32 mouse cellular contexts compared by ENCODE assay signal in the genomic region with DNA sequence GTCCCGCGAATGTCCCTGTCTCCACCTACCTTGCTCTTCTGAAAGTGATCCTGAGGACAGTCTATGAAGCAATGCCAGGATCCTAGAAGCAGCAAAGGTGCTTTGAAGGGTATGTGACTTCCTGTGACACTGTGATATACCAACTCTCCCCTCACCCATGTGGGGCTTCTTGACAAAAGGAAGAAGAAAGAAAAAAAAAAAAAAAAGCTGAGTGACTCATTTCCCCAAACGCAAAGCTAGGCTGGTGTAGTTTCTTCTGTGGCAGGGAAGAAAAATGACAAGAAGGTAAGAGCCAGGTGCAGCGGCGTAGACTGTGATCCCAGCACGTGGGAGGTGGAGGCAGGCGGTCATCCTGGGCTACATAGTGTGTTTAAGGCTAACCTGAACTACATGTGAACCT. TPM values are rescaled to one million over a fixed set of nuclear protein-coding genes. Genes with fewer than 3 reads are reported as not detected.
DNase-seq lines count a peak whose midpoint lies in the region; ATAC-seq and TF ChIP-seq lines count a peak whose summit lies in the region.
"Had no signal": no experiment of that assay in that cellular context is flagged by ENCODE, and none has a peak within 500 bp of the region (broad histone marks: within the 10 kb centered on the region; RNA-seq: fewer than 3 reads in every experiment).

No protein-coding gene starts in this region.

- no peak for TF ChIP-seq POLR2A in MEL (IDR thresholded peaks at IDR 0.05; ENCODE audit: control insufficient read depth in 1 of 2, insufficient read depth in 1 of 2, low read depth in 1 of 2, low read length in 2 of 2, poor library complexity in 1 of 2)

- H3K36me3 ChIP-seq in MEL (ENCODE audit: control insufficient read depth in 1 of 2, insufficient read depth in 2 of 2, low read length in 2 of 2), result peaks cover 0 to 6% of the 10 kb centered on the region in 2 experiments; a peak in 2 of 4 replicates
- no peaks in the 10 kb centered on the region for H3K36me3 ChIP-seq in forebrain, embryonic 13.5 days (ENCODE audit: poor library complexity, severe bottlenecking)
- H3K36me3 ChIP-seq: embryonic facial prominence, embryonic 10.5 days; heart, embryonic 12.5 days; hindbrain, embryonic 13.5 days; intestine, embryonic 15.5 days; midbrain, embryonic 12.5 days; neural tube, embryonic 13.5 days had no signal

- H3K9ac ChIP-seq in MEL (ENCODE audit: control insufficient read depth, low read depth, low read length, poor library complexity, severe bottlenecking), result no peak overlapping the region
- H3K9ac ChIP-seq in forebrain, embryonic 13.5 days, result no peak overlapping the region
- H3K9ac ChIP-seq: heart, embryonic 12.5 days; hindbrain, embryonic 13.5 days; intestine, embryonic 15.5 days; liver, postnatal 0 days; midbrain, embryonic 12.5 days; neural tube, embryonic 13.5 days had no signal

- 90% methylated on average over 7 of the region's 7 CpGs for WGBS in forebrain, embryonic 13.5 days

- TF ChIP-seq CTCF in MEL (IDR thresholded peaks at IDR 0.05 in 2 of 3, conservative IDR thresholded peaks at IDR 0.05 in 1 of 3; ENCODE audit: control insufficient read depth in 1 of 3, insufficient read depth in 1 of 3, low read depth in 2 of 3, low read length in 3 of 3, poor library complexity in 1 of 3, severe bottlenecking in 1 of 3), result no peak

- TF ChIP-seq RAD21 in MEL (IDR thresholded peaks at IDR 0.05; ENCODE audit: low read depth, low read length), result no peak

- no peak for DNase-seq in MEL (ENCODE audit: low read depth, low spot score)
- DNase-seq in thymus, adult 18-20 months, result peak; percentile 36 to 67
- DNase-seq in thymus, postnatal 36 days, result peak; percentile 55 to 68
- DNase-seq in layer of hippocampus, adult 8-10 months (ENCODE audit: low spot score in 2 of 2), result no peak
- no peak for DNase-seq in right cerebral cortex, postnatal 36 days (ENCODE audit: low spot score in 2 of 2)
- DNase-seq: adrenal gland, postnatal 36 days; cerebellum, adult 11 months; cerebellum, postnatal 10 days; gastrocnemius, postnatal 25 days; heart, adult 18-20 months; heart, postnatal 14 days; kidney, adult 8-10 months; kidney, postnatal 10 days; liver, postnatal 0 days; retina, postnatal 1 day; right cerebral cortex, postnatal 4 days had no signal

- H3K79me2 ChIP-seq in MEL (ENCODE audit: control insufficient read depth, insufficient read depth, low read length, poor library complexity), result no peaks in the 10 kb centered on the region

- ATAC-seq in CD4-positive, CD25-positive, alpha-beta regulatory T cell, adult 4 months, result peak; percentile 82
- no peak for ATAC-seq in forebrain, embryonic 13.5 days
- ATAC-seq: forebrain, embryonic 16.5 days; intestine, embryonic 15.5 days; liver, postnatal 0 days; lung, postnatal 0 days had no signal

- H3K27ac ChIP-seq in MEL (ENCODE audit: control insufficient read depth, low read depth, low read length), result no peak overlapping the region
- H3K27ac ChIP-seq in forebrain, embryonic 13.5 days, result no peak overlapping the region
- H3K27ac ChIP-seq: embryonic facial prominence, embryonic 10.5 days; hindbrain, embryonic 13.5 days; intestine, embryonic 15.5 days; midbrain, embryonic 12.5 days; neural tube, embryonic 13.5 days had no signal

- H3K9me3 ChIP-seq in MEL (replicated peaks; ENCODE audit: insufficient read depth, low read length), result no peaks in the 10 kb centered on the region
- no peaks in the 10 kb centered on the region for H3K9me3 ChIP-seq in forebrain, embryonic 13.5 days (replicated peaks)
- H3K9me3 ChIP-seq: embryonic facial prominence, embryonic 10.5 days; heart, embryonic 12.5 days; hindbrain, embryonic 13.5 days; intestine, embryonic 15.5 days; midbrain, embryonic 12.5 days; neural tube, embryonic 13.5 days had no signal

- no peak for TF ChIP-seq EP300 in MEL (IDR thresholded peaks at IDR 0.05; ENCODE audit: low read depth in 1 of 2, low read length in 2 of 2)

- H3K27me3 ChIP-seq in MEL (ENCODE audit: control insufficient read depth in 1 of 2, insufficient read depth in 2 of 2, low read length in 2 of 2), result no peaks in the 10 kb centered on the region
- no peaks in the 10 kb centered on the region for H3K27me3 ChIP-seq in forebrain, embryonic 13.5 days
- H3K27me3 ChIP-seq: hindbrain, embryonic 13.5 days; intestine, embryonic 15.5 days; neural tube, embryonic 13.5 days had no signal

- H3K4me3 ChIP-seq in MEL (ENCODE audit: control insufficient read depth in 1 of 2, insufficient read depth in 1 of 2, low read depth in 2 of 2, low read length in 2 of 2), result no peak overlapping the region
- no peak overlapping the region for H3K4me3 ChIP-seq in forebrain, embryonic 13.5 days
- H3K4me3 ChIP-seq: embryonic facial prominence, embryonic 10.5 days; heart, embryonic 12.5 days; hindbrain, embryonic 13.5 days; intestine, embryonic 15.5 days; midbrain, embryonic 12.5 days; neural tube, embryonic 13.5 days had no signal

- H3K4me2 ChIP-seq in forebrain, embryonic 13.5 days, result no peak overlapping the region
- H3K4me2 ChIP-seq: heart, embryonic 12.5 days; hindbrain, embryonic 13.5 days; intestine, embryonic 15.5 days; midbrain, embryonic 12.5 days; neural tube, embryonic 13.5 days had no signal

- H3K4me1 ChIP-seq in MEL (ENCODE audit: control insufficient read depth in 1 of 2, insufficient read depth in 2 of 2, low read length in 2 of 2), result peaks cover 0 to 10% of the 10 kb centered on the region in 2 experiments; a peak in 2 of 4 replicates
- H3K4me1 ChIP-seq in forebrain, embryonic 13.5 days, result no peaks in the 10 kb centered on the region
- H3K4me1 ChIP-seq: heart, embryonic 12.5 days; hindbrain, embryonic 13.5 days; intestine, embryonic 15.5 days; midbrain, embryonic 12.5 days had no signal

TF ChIP-seq in MEL, 35 proteins besides CTCF, POLR2A, EP300 and RAD21:
- TF ChIP-seq MAZ (IDR thresholded peaks at IDR 0.05; ENCODE audit: low read depth, low read length), result no peak
- TF ChIP-seq ZNF384 (IDR thresholded peaks at IDR 0.05; ENCODE audit: low read depth, low read length), result peak; percentile 69; the same call in 1 of the 2 replicates
TF ChIP-seq in MEL: peak in this region for 1.

RNA-seq across cellular contexts. Expression of gene Ccr4, which starts 8.2 kb away (rescaled TPM):
- 10 to 100 TPM; 27.8 to 29.8 TPM for polyA plus RNA-seq in CD4-positive, CD25-positive, alpha-beta regulatory T cell, adult 4 months (2017; shearing (Covaris generic))
- total RNA-seq in MEL (2012; rRNA removed), result not detected in 2 replicates
- under 1 TPM in 1 of 2 experiments, not detected in 1; 0.15 TPM for polyA plus RNA-seq in MEL (2012; ENCODE audit: insufficient read depth in 1 of 2, insufficient read length in 2 of 2, low read depth in 1 of 2, low replicate concordance in 2 of 2, missing spikeins in 1 of 2)
- not detected in 2 replicates for polyA plus RNA-seq in forebrain, embryonic 13.5 days (2015; fragmentation: Nextera tagmentation; extraction: Ambion mirVana)
- not detected for total RNA-seq in layer of hippocampus, adult 8-10 months (2022)
- total RNA-seq: adrenal gland, adult 18-20 months; adrenal gland, postnatal 36 days; gastrocnemius, postnatal 25 days; heart, adult 18-20 months; layer of hippocampus, postnatal 25 days; left cerebral cortex, postnatal 10 days had no signal
- polyA plus RNA-seq: C2C12; cortical plate, adult 2 months; forebrain, embryonic 16.5 days; heart, embryonic 12.5 days; hindbrain, embryonic 13.5 days; liver, postnatal 0 days; lung, postnatal 0 days; midbrain, embryonic 12.5 days; neural tube, embryonic 13.5 days had no signal

RNA-seq across cellular contexts. Expression of gene C130032M10Rik, which starts 19.0 kb away (rescaled TPM):
- polyA plus RNA-seq in CD4-positive, CD25-positive, alpha-beta regulatory T cell, adult 4 months (2017; shearing (Covaris generic)), result not detected
- not detected in 2 replicates for total RNA-seq in MEL (2012; rRNA removed)
- polyA plus RNA-seq in MEL (2012; ENCODE audit: insufficient read depth in 1 of 2, insufficient read length in 2 of 2, low read depth in 1 of 2, low replicate concordance in 2 of 2, missing spikeins in 1 of 2), result not detected
- not detected in 2 replicates for polyA plus RNA-seq in forebrain, embryonic 13.5 days (2015; fragmentation: Nextera tagmentation; extraction: Ambion mirVana)
- total RNA-seq in layer of hippocampus, adult 8-10 months (2022), result not detected
- total RNA-seq: adrenal gland, adult 18-20 months; adrenal gland, postnatal 36 days; gastrocnemius, postnatal 25 days; heart, adult 18-20 months; heart, postnatal 14 days; layer of hippocampus, postnatal 25 days; left cerebral cortex, postnatal 10 days; liver, adult 2 months had no signal
- polyA plus RNA-seq: C2C12; cortical plate, adult 2 months; forebrain, embryonic 16.5 days; liver, adult 2 months; liver, postnatal 0 days; neural tube, embryonic 13.5 days had no signal

Comparison
In these comparisons a context has a peak if more than half of its experiments do, and no peak if none do; other contexts are left out.
1. DNase-seq: peak in thymus, adult 18-20 months (2 of 2) and thymus, postnatal 36 days (2 of 2); none in MEL (single experiment), layer of hippocampus, adult 8-10 months (0 of 2) and right cerebral cortex, postnatal 36 days (0 of 2).
2. RNA of gene Ccr4, which starts 8.2 kb away (polyA plus RNA-seq): 27.8 to 29.8 TPM in CD4-positive, CD25-positive, alpha-beta regulatory T cell, adult 4 months; 0.15 TPM in MEL and not detected in forebrain, embryonic 13.5 days; every median in the first group is over 10 times any median in the second.